Mouse (Mus musculus): Measurements from ENCODE around the gene Cntn4. TPM values are rescaled to one million over a fixed set of nuclear protein-coding genes. Genes with fewer than 3 reads are reported as not detected.

Gene Cntn4
- polyA plus RNA-seq, 1 experiment: not detected

DNA sequence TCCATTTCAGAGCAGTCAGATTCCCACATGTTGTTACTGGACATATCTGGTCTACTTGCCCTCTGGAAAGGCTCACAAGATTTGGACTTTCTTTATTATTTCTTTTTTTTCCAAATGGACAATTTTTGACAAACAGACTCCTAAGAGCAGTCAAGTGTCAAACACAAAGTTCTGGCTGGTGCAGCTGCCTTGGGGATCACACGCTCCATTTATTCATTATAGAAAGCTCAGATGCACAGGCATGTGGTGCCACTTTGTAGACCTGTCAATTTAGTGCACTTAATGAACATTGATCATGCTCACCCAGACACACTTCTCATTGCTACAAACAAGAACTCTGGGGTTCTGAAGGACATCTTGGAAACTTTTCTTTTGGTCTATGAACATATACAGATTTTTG is 337.7 kb downstream of the Cntn4 start:
- no peak for DNase-seq
- 96% methylated on average over 1 of the region's 1 CpGs for WGBS
- TF ChIP-seq POLR2A (IDR thresholded peaks at IDR 0.05; ENCODE audit: control insufficient read depth, extremely low read depth, insufficient read depth, low read length, poor library complexity) (no peak), CTCF (IDR thresholded peaks at IDR 0.05; ENCODE audit: borderline replicate concordance, control insufficient read depth, extremely low read depth, insufficient read depth, low read length, poor library complexity) (no peak)
- no peak overlapping the region for H3K4me3 ChIP-seq (ENCODE audit: control insufficient read depth, insufficient read depth, low read length)
- H3K36me3 ChIP-seq (ENCODE audit: control insufficient read depth, insufficient read depth, low read length): no peaks in the 10 kb centered on the region
- H3K27me3 ChIP-seq (ENCODE audit: control insufficient read depth, insufficient read depth, low read length): no peaks in the 10 kb centered on the region
- no peak overlapping the region for H3K27ac ChIP-seq (ENCODE audit: control insufficient read depth, insufficient read depth, low read length)
- no peaks in the 10 kb centered on the region for H3K4me1 ChIP-seq (replicated peaks; ENCODE audit: control insufficient read depth, insufficient read depth, low read length)

GRCm38 (mm10) chr6:106048878-106049277 is 371.4 kb downstream of the Cntn4 start:
- Histone ChIP-seq H3K4me3 (ENCODE audit: control insufficient read depth, insufficient read depth, low read length) (no peak overlapping the region), H3K36me3 (ENCODE audit: control insufficient read depth, insufficient read depth, low read length) (no peaks in the 10 kb centered on the region), H3K4me1 (replicated peaks; ENCODE audit: control insufficient read depth, insufficient read depth, low read length) (no peaks in the 10 kb centered on the region), H3K27me3 (ENCODE audit: control insufficient read depth, insufficient read depth, low read length) (no peaks in the 10 kb centered on the region), H3K27ac (ENCODE audit: control insufficient read depth, insufficient read depth, low read length) (no peak overlapping the region)
- no peak for DNase-seq
- WGBS: 90% methylated on average over 2 of the region's 2 CpGs
- TF ChIP-seq CTCF (IDR thresholded peaks at IDR 0.05; ENCODE audit: borderline replicate concordance, control insufficient read depth, extremely low read depth, insufficient read depth, low read length, poor library complexity) (no peak), POLR2A (IDR thresholded peaks at IDR 0.05; ENCODE audit: control insufficient read depth, extremely low read depth, insufficient read depth, low read length, poor library complexity) (no peak)

GRCm38 (mm10) chr6:106056123-106056522 is 378.7 kb downstream of the Cntn4 start:
- H3K27me3 ChIP-seq (ENCODE audit: control insufficient read depth, insufficient read depth, low read length): no peaks in the 10 kb centered on the region
- H3K27ac ChIP-seq (ENCODE audit: control insufficient read depth, insufficient read depth, low read length): no peak overlapping the region
- H3K4me3 ChIP-seq (ENCODE audit: control insufficient read depth, insufficient read depth, low read length): no peak overlapping the region
- TF ChIP-seq CTCF (IDR thresholded peaks at IDR 0.05; ENCODE audit: borderline replicate concordance, control insufficient read depth, extremely low read depth, insufficient read depth, low read length, poor library complexity) (no peak), POLR2A (IDR thresholded peaks at IDR 0.05; ENCODE audit: control insufficient read depth, extremely low read depth, insufficient read depth, low read length, poor library complexity) (no peak)
- WGBS: 60% methylated on average over 1 of the region's 1 CpGs
- DNase-seq: no peak
- no peaks in the 10 kb centered on the region for H3K4me1 ChIP-seq (replicated peaks; ENCODE audit: control insufficient read depth, insufficient read depth, low read length)
- H3K36me3 ChIP-seq (ENCODE audit: control insufficient read depth, insufficient read depth, low read length): no peaks in the 10 kb centered on the region

DNA sequence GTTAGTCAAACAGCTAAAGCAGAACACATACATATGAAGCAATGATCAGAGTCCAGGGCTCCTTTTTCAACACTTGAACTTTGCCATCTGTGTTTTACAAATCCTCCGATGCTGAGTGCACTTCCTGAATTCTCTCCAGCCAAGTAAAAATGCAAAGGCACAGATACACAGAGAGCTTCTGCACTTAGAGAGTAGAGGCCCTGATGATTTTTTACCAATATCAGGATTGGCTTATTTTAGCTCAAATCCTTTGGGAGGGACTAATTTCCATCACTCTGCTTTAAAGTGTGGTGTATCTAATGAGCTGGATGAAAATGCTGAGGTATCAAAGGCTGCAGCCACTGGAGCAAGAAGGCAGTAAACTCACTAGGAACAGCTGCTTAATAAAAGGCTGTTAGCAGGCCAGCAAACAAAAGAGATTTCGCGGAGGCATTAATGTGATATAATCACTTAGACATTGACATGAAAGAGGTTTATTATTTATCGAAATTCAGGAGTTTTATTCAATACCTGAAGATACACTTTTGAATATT is 400.7 kb downstream of the Cntn4 start:
- no peaks in the 10 kb centered on the region for H3K4me1 ChIP-seq (replicated peaks; ENCODE audit: control insufficient read depth, insufficient read depth, low read length)
- DNase-seq: no peak
- WGBS: 85% methylated on average over 4 of the region's 4 CpGs
- H3K4me3 ChIP-seq (ENCODE audit: control insufficient read depth, insufficient read depth, low read length): no peak overlapping the region
- H3K27me3 ChIP-seq (ENCODE audit: control insufficient read depth, insufficient read depth, low read length): no peaks in the 10 kb centered on the region
- no peak for TF ChIP-seq CTCF (IDR thresholded peaks at IDR 0.05; ENCODE audit: borderline replicate concordance, control insufficient read depth, extremely low read depth, insufficient read depth, low read length, poor library complexity)
- no peak for TF ChIP-seq POLR2A (IDR thresholded peaks at IDR 0.05; ENCODE audit: control insufficient read depth, extremely low read depth, insufficient read depth, low read length, poor library complexity)
- no peak overlapping the region for H3K27ac ChIP-seq (ENCODE audit: control insufficient read depth, insufficient read depth, low read length)
- H3K36me3 ChIP-seq (ENCODE audit: control insufficient read depth, insufficient read depth, low read length): no peaks in the 10 kb centered on the region

- Histone ChIP-seq H3K4me1 (replicated peaks; ENCODE audit: control insufficient read depth, insufficient read depth, low read length) (no peaks in the 10 kb centered on the region), H3K27me3 (ENCODE audit: control insufficient read depth, insufficient read depth, low read length) (no peaks in the 10 kb centered on the region), H3K27ac (ENCODE audit: control insufficient read depth, insufficient read depth, low read length) (no peak overlapping the region), H3K4me3 (ENCODE audit: control insufficient read depth, insufficient read depth, low read length) (no peak overlapping the region), H3K36me3 (ENCODE audit: control insufficient read depth, insufficient read depth, low read length) (no peaks in the 10 kb centered on the region)
- DNase-seq: no peak
- TF ChIP-seq POLR2A (IDR thresholded peaks at IDR 0.05; ENCODE audit: control insufficient read depth, extremely low read depth, insufficient read depth, low read length, poor library complexity) (no peak), CTCF (IDR thresholded peaks at IDR 0.05; ENCODE audit: borderline replicate concordance, control insufficient read depth, extremely low read depth, insufficient read depth, low read length, poor library complexity) (no peak)
These were observed 401.2 kb downstream of the Cntn4 start for GRCm38 (mm10) chr6:106078629-106079028.

DNA sequence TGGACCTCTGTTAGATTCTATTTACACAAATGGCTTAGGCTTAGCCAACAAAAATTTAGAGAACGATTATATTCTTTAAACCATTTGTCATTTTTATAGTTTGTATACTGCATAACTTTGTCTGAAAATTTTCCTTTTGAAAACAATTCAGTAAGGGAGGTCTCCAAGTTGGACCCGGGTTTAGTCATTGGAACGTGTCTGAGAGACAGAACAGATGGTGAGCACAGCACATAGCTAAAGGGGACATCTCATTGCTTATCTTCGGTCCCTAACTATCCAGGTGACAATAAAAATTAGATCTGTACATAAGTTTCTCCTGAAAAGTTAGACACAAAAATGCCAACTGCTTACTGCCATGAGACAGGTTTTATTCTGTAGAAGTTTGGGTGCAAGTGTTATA is 420.4 kb downstream of the Cntn4 start:
- DNase-seq: no peak
- WGBS: 88% methylated on average over 4 of the region's 4 CpGs
- no peak for TF ChIP-seq CTCF (IDR thresholded peaks at IDR 0.05; ENCODE audit: borderline replicate concordance, control insufficient read depth, extremely low read depth, insufficient read depth, low read length, poor library complexity)
- no peak for TF ChIP-seq POLR2A (IDR thresholded peaks at IDR 0.05; ENCODE audit: control insufficient read depth, extremely low read depth, insufficient read depth, low read length, poor library complexity)

GRCm38 (mm10) chr6:106118523-106119081 is 441.1 kb downstream of the Cntn4 start:
- Histone ChIP-seq H3K27ac (ENCODE audit: control insufficient read depth, insufficient read depth, low read length) (no peak overlapping the region), H3K36me3 (ENCODE audit: control insufficient read depth, insufficient read depth, low read length) (no peaks in the 10 kb centered on the region), H3K4me3 (ENCODE audit: control insufficient read depth, insufficient read depth, low read length) (no peak overlapping the region), H3K27me3 (ENCODE audit: control insufficient read depth, insufficient read depth, low read length) (no peaks in the 10 kb centered on the region), H3K4me1 (replicated peaks; ENCODE audit: control insufficient read depth, insufficient read depth, low read length) (no peaks in the 10 kb centered on the region)
- no peak for TF ChIP-seq CTCF (IDR thresholded peaks at IDR 0.05; ENCODE audit: borderline replicate concordance, control insufficient read depth, extremely low read depth, insufficient read depth, low read length, poor library complexity)
- no peak for TF ChIP-seq POLR2A (IDR thresholded peaks at IDR 0.05; ENCODE audit: control insufficient read depth, extremely low read depth, insufficient read depth, low read length, poor library complexity)
- 51% methylated on average over 15 of the region's 15 CpGs for WGBS
- no peak for DNase-seq

More for the DNA sequence above, 420.4 kb downstream of the Cntn4 start:
- Histone ChIP-seq H3K27me3 (ENCODE audit: control insufficient read depth, insufficient read depth, low read length) (no peaks in the 10 kb centered on the region), H3K27ac (ENCODE audit: control insufficient read depth, insufficient read depth, low read length) (no peak overlapping the region), H3K36me3 (ENCODE audit: control insufficient read depth, insufficient read depth, low read length) (no peaks in the 10 kb centered on the region), H3K4me3 (ENCODE audit: control insufficient read depth, insufficient read depth, low read length) (no peak overlapping the region), H3K4me1 (replicated peaks; ENCODE audit: control insufficient read depth, insufficient read depth, low read length) (no peaks in the 10 kb centered on the region)

All from thymus, adult 2 months (tissue).